Mouse (Mus musculus) kidney, adult 18-20 months (tissue): Measurements from ENCODE around the gene Isoc2a.

Experiments
- DNase-seq: peaks from one replicate; pipeline ENCODE4 v3.0.0; 2021

The Isoc2a gene

GRCm38 (mm10) chr7:4919971-4920370 lies 43.0 kb downstream of the Isoc2a start:
- DNase-seq = no peak

GRCm38 (mm10) chr7:4920496-4920895 lies 43.5 kb downstream of the Isoc2a start:
- no peak for DNase-seq

GRCm38 (mm10) chr7:4920976-4921823 lies 44.2 kb downstream of the Isoc2a start:
- DNase-seq = no peak

GRCm38 (mm10) chr7:4921824-4922482 lies 45.0 kb downstream of the Isoc2a start, which contains the start of gene Nat14:
TSS of gene Nat14 (plus strand) at chr7:4922028.
- no peak for DNase-seq

- DNase-seq = peak; percentile 72
Observed at GRCm38 (mm10) chr7:4922508-4922907, 45.6 kb downstream of the Isoc2a start.

GRCm38 (mm10) chr7:4922931-4923565 lies 46.1 kb downstream of the Isoc2a start:
- peak; percentile 35 for DNase-seq

- DNase-seq = peak; percentile 52
Observed at GRCm38 (mm10) chr7:4923586-4924364, 46.8 kb downstream of the Isoc2a start.

GRCm38 (mm10) chr7:4924483-4924882 lies 47.5 kb downstream of the Isoc2a start:
- no peak for DNase-seq

- DNase-seq = no peak
Observed at GRCm38 (mm10) chr7:4924891-4925301, 47.9 kb downstream of the Isoc2a start.

- no peak for DNase-seq
Observed at GRCm38 (mm10) chr7:4925441-4926381, 48.8 kb downstream of the Isoc2a start, which contains the start of gene Ssc5d. TSS of gene Ssc5d (plus strand) at chr7:4925785.

- no peak for DNase-seq
Observed at GRCm38 (mm10) chr7:4926849-4927248, 49.9 kb downstream of the Isoc2a start.

- no peak for DNase-seq
Observed at GRCm38 (mm10) chr7:4927711-4928110, 50.8 kb downstream of the Isoc2a start.

- no peak for DNase-seq
Observed at GRCm38 (mm10) chr7:4928323-4928722, 51.4 kb downstream of the Isoc2a start.

- no peak for DNase-seq
Observed at GRCm38 (mm10) chr7:4933103-4933502, 56.1 kb downstream of the Isoc2a start.

GRCm38 (mm10) chr7:4934160-4934914 lies 57.4 kb downstream of the Isoc2a start:
- DNase-seq = no peak

- no peak for DNase-seq
Observed at GRCm38 (mm10) chr7:4936832-4937231, 59.9 kb downstream of the Isoc2a start.

- no peak for DNase-seq
Observed at GRCm38 (mm10) chr7:4937392-4937791, 60.4 kb downstream of the Isoc2a start.

GRCm38 (mm10) chr7:4938456-4938855 lies 61.5 kb downstream of the Isoc2a start:
- DNase-seq = peak; percentile 84

GRCm38 (mm10) chr7:4940068-4940479 lies 63.1 kb downstream of the Isoc2a start:
- DNase-seq = peak; percentile 92

GRCm38 (mm10) chr7:4942673-4943072 lies 65.7 kb downstream of the Isoc2a start:
- no peak for DNase-seq
